Mouse (Mus musculus): ENCODE data around the gene Gas2l2. TPM values are rescaled to one million over a fixed set of nuclear protein-coding genes. Genes with fewer than 3 reads are reported as not detected.

Gene Gas2l2
- polyA plus RNA-seq, 1 experiment from 2014 or later: 0.08 TPM

- 73% methylated on average over 10 of the region's 10 CpGs for WGBS
- H3K27ac ChIP-seq (ENCODE audit: low read depth, low read length): no peak overlapping the region
- H3K4me1 ChIP-seq (ENCODE audit: control insufficient read depth, insufficient read depth, low read length): peaks cover 8% of the 10 kb centered on the region; the same call in 1 of the 2 replicates
- H3K36me3 ChIP-seq (ENCODE audit: control insufficient read depth, insufficient read depth, low read length): no peaks in the 10 kb centered on the region
- no peaks in the 10 kb centered on the region for H3K9me3 ChIP-seq (ENCODE audit: control insufficient read depth, low read length)
- H3K4me2 ChIP-seq (ENCODE audit: low read depth): no peak overlapping the region
- H3K9ac ChIP-seq (ENCODE audit: low read length): no peak overlapping the region
- H3K4me3 ChIP-seq (ENCODE audit: low read depth, low read length): no peak overlapping the region
- peaks cover 30% of the 10 kb centered on the region for H3K27me3 ChIP-seq (ENCODE audit: control insufficient read depth, insufficient read depth, low read length)
- ATAC-seq (ENCODE audit: insufficient read depth, low FRiP score, low TSS enrichment) (no peak), DNase-seq (ENCODE audit: low spot score) (no peak)
These were observed 32.3 kb upstream of the Gas2l2 start for GRCm38 (mm10) chr11:83461462-83462027.

GRCm38 (mm10) chr11:83457912-83458601 lies 28.8 kb upstream of the Gas2l2 start:
- DNase-seq (ENCODE audit: low spot score) (no peak), ATAC-seq (ENCODE audit: insufficient read depth, low FRiP score, low TSS enrichment) (no peak)
- Histone ChIP-seq H3K9me3 (ENCODE audit: control insufficient read depth, low read length) (no peaks in the 10 kb centered on the region), H3K27ac (ENCODE audit: low read depth, low read length) (no peak overlapping the region), H3K36me3 (ENCODE audit: control insufficient read depth, insufficient read depth, low read length) (no peaks in the 10 kb centered on the region), H3K27me3 (ENCODE audit: control insufficient read depth, insufficient read depth, low read length) (peaks cover 15% of the 10 kb centered on the region), H3K4me1 (ENCODE audit: control insufficient read depth, insufficient read depth, low read length) (peaks cover 6% of the 10 kb centered on the region; the same call in 1 of the 2 replicates), H3K4me3 (ENCODE audit: low read depth, low read length) (no peak overlapping the region), H3K4me2 (ENCODE audit: low read depth) (no peak overlapping the region), H3K9ac (ENCODE audit: low read length) (no peak overlapping the region)
- WGBS: 66% methylated on average over 9 of the region's 9 CpGs

DNA sequence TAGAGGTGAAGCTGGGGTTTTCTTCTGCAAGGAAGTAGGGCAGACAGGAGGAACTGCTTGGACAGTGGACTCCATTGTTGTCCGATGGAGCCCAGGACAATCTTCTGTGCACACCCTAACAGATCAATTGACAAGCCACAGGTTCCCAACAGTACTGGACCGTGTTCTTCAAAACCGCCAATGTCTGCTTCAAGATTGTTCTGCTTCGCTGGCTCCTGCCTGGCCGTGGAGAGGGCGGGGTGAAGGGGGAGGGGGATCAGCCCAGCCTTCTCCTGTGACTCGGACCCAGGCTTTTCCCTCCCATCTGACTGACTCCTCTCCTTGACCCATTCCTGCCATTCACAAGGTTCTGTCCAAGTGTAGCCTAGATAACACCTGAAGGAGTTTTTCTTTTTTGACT lies 28.0 kb upstream of the Gas2l2 start:
- no peaks in the 10 kb centered on the region for H3K9me3 ChIP-seq (ENCODE audit: control insufficient read depth, low read length)
- H3K4me1 ChIP-seq (ENCODE audit: control insufficient read depth, insufficient read depth, low read length): peaks cover under 1% of the 10 kb centered on the region; the same call in 1 of the 2 replicates
- ATAC-seq (ENCODE audit: insufficient read depth, low FRiP score, low TSS enrichment) (no peak), DNase-seq (ENCODE audit: low spot score) (no peak)
- no peak overlapping the region for H3K4me2 ChIP-seq (ENCODE audit: low read depth)
- no peak overlapping the region for H3K9ac ChIP-seq (ENCODE audit: low read length)
- no peaks in the 10 kb centered on the region for H3K36me3 ChIP-seq (ENCODE audit: control insufficient read depth, insufficient read depth, low read length)
- H3K4me3 ChIP-seq (ENCODE audit: low read depth, low read length): no peak overlapping the region
- WGBS: 42% methylated on average over 7 of the region's 7 CpGs
- peaks cover 7% of the 10 kb centered on the region for H3K27me3 ChIP-seq (ENCODE audit: control insufficient read depth, insufficient read depth, low read length)
- H3K27ac ChIP-seq (ENCODE audit: low read depth, low read length): no peak overlapping the region

- Histone ChIP-seq H3K36me3 (ENCODE audit: control insufficient read depth, insufficient read depth, low read length) (no peaks in the 10 kb centered on the region), H3K9ac (ENCODE audit: low read length) (no peak overlapping the region), H3K9me3 (ENCODE audit: control insufficient read depth, low read length) (no peaks in the 10 kb centered on the region), H3K27me3 (ENCODE audit: control insufficient read depth, insufficient read depth, low read length) (no peaks in the 10 kb centered on the region), H3K4me2 (ENCODE audit: low read depth) (no peak overlapping the region), H3K4me1 (ENCODE audit: control insufficient read depth, insufficient read depth, low read length) (no peaks in the 10 kb centered on the region), H3K27ac (ENCODE audit: low read depth, low read length) (no peak overlapping the region), H3K4me3 (ENCODE audit: low read depth, low read length) (no peak overlapping the region)
- 77% methylated on average over 3 of the region's 3 CpGs for WGBS
- DNase-seq (ENCODE audit: low spot score) (no peak), ATAC-seq (ENCODE audit: insufficient read depth, low FRiP score, low TSS enrichment) (no peak)
These were observed 26.4 kb upstream of the Gas2l2 start for GRCm38 (mm10) chr11:83455608-83456007.

DNA sequence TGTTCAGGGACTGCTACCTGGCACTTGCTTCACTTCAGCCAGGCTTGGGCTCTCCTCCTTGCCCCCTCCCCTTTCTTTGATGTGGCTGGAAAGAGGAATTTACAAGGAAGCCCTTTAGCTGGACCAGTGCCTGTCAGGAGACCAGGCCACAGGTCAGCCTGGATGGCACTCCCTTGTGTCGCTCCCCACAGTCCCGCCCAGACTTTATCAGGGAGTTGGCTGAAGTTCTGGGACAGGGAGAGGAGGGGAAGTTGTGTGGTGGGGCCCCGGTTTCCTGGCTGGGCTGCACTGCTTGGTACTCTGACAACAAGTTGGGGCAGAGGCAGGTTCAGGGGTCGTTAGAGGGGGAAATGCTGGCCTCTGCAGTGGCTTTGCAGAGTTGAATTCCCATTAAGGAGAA lies 25.3 kb upstream of the Gas2l2 start:
- H3K9ac ChIP-seq (ENCODE audit: low read length): no peak overlapping the region
- H3K9me3 ChIP-seq (ENCODE audit: control insufficient read depth, low read length): no peaks in the 10 kb centered on the region
- ATAC-seq (ENCODE audit: insufficient read depth, low FRiP score, low TSS enrichment) (no peak), DNase-seq (ENCODE audit: low spot score) (no peak)
- no peak overlapping the region for H3K4me3 ChIP-seq (ENCODE audit: low read depth, low read length)
- no peak overlapping the region for H3K27ac ChIP-seq (ENCODE audit: low read depth, low read length)
- 14% methylated on average over 4 of the region's 4 CpGs for WGBS
- H3K4me1 ChIP-seq (ENCODE audit: control insufficient read depth, insufficient read depth, low read length): 0 out of 2 replicates have a peak, but pooled peaks cover under 1% of the 10 kb centered on the region
- no peaks in the 10 kb centered on the region for H3K36me3 ChIP-seq (ENCODE audit: control insufficient read depth, insufficient read depth, low read length)
- no peaks in the 10 kb centered on the region for H3K27me3 ChIP-seq (ENCODE audit: control insufficient read depth, insufficient read depth, low read length)
- H3K4me2 ChIP-seq (ENCODE audit: low read depth): no peak overlapping the region

- H3K4me3 ChIP-seq (ENCODE audit: low read depth, low read length): no peak overlapping the region
- no peak for ATAC-seq (ENCODE audit: insufficient read depth, low FRiP score, low TSS enrichment)
- no peaks in the 10 kb centered on the region for H3K27me3 ChIP-seq (ENCODE audit: control insufficient read depth, insufficient read depth, low read length)
- no peak for DNase-seq (ENCODE audit: low spot score)
- no peak overlapping the region for H3K9ac ChIP-seq (ENCODE audit: low read length)
- no peak overlapping the region for H3K27ac ChIP-seq (ENCODE audit: low read depth, low read length)
- no peak overlapping the region for H3K4me2 ChIP-seq (ENCODE audit: low read depth)
- WGBS: 85% methylated on average over 10 of the region's 10 CpGs
- no peaks in the 10 kb centered on the region for H3K9me3 ChIP-seq (ENCODE audit: control insufficient read depth, low read length)
- H3K36me3 ChIP-seq (ENCODE audit: control insufficient read depth, insufficient read depth, low read length): no peaks in the 10 kb centered on the region
- 0 out of 2 replicates have a peak, but pooled peaks cover 2% of the 10 kb centered on the region for H3K4me1 ChIP-seq (ENCODE audit: control insufficient read depth, insufficient read depth, low read length)
These were observed 22.0 kb upstream of the Gas2l2 start for GRCm38 (mm10) chr11:83451281-83451680.

DNA sequence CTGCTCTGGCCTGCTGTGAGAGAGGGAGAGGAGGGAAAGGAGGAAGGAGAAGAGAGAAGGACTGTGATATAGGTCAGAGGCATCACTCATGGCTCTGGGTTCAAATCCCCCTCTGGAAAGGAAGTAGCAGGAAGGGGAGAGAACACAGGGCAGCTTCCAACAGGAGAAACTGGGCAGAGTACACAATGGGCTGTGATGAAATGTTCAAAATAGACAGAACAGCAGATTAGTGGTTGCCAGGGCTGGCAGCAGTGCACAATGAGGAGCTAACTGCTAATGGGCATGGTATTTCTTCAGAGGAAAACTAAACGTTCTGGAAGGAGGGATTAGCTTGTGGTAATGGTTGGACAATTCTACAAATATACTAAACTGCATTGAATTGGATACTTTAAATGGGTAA lies 21.3 kb upstream of the Gas2l2 start:
- no peak for DNase-seq (ENCODE audit: low spot score)
- WGBS: 50% methylated on average over 1 of the region's 1 CpGs
- Histone ChIP-seq H3K9ac (ENCODE audit: low read length) (no peak overlapping the region), H3K4me2 (ENCODE audit: low read depth) (no peak overlapping the region), H3K4me1 (ENCODE audit: control insufficient read depth, insufficient read depth, low read length) (0 out of 2 replicates have a peak, but pooled peaks cover 2% of the 10 kb centered on the region), H3K27ac (ENCODE audit: low read depth, low read length) (no peak overlapping the region), H3K4me3 (ENCODE audit: low read depth, low read length) (no peak overlapping the region), H3K36me3 (ENCODE audit: control insufficient read depth, insufficient read depth, low read length) (no peaks in the 10 kb centered on the region), H3K27me3 (ENCODE audit: control insufficient read depth, insufficient read depth, low read length) (peaks cover under 1% of the 10 kb centered on the region; the same call in 1 of the 2 replicates), H3K9me3 (ENCODE audit: control insufficient read depth, low read length) (no peaks in the 10 kb centered on the region)
- no peak for ATAC-seq (ENCODE audit: insufficient read depth, low FRiP score, low TSS enrichment)

DNA sequence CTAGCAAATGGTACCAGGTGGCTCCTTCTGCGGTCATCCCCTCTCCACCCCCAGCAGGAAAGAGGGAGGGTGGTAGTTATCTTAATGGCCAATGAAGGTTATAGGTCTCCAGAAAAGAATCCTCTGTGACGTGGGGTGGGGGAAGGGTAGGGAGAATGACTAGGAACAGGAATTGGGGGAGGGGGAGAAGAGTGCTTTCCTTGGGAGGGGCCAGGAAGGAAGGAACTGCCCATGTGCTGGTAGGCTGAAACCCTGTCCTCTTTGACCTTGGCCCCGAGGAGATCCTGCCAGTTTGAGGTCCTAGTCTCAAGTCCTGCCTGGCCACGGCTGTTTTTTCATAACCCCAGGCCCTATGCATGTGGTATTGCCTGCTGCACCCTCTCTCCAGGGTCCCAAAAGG lies 20.0 kb upstream of the Gas2l2 start:
- 48% methylated on average over 4 of the region's 4 CpGs for WGBS
- 0 out of 2 replicates have a peak, but pooled peaks cover 2% of the 10 kb centered on the region for H3K4me1 ChIP-seq (ENCODE audit: control insufficient read depth, insufficient read depth, low read length)
- H3K9ac ChIP-seq (ENCODE audit: low read length): no peak overlapping the region
- H3K9me3 ChIP-seq (ENCODE audit: control insufficient read depth, low read length): no peaks in the 10 kb centered on the region
- H3K4me3 ChIP-seq (ENCODE audit: low read depth, low read length): no peak overlapping the region
- no peaks in the 10 kb centered on the region for H3K36me3 ChIP-seq (ENCODE audit: control insufficient read depth, insufficient read depth, low read length)
- no peak for ATAC-seq (ENCODE audit: insufficient read depth, low FRiP score, low TSS enrichment)
- H3K27ac ChIP-seq (ENCODE audit: low read depth, low read length): no peak overlapping the region
- peaks cover 13% of the 10 kb centered on the region for H3K27me3 ChIP-seq (ENCODE audit: control insufficient read depth, insufficient read depth, low read length)
- DNase-seq (ENCODE audit: low spot score): no peak
- H3K4me2 ChIP-seq (ENCODE audit: low read depth): no peak overlapping the region

DNA sequence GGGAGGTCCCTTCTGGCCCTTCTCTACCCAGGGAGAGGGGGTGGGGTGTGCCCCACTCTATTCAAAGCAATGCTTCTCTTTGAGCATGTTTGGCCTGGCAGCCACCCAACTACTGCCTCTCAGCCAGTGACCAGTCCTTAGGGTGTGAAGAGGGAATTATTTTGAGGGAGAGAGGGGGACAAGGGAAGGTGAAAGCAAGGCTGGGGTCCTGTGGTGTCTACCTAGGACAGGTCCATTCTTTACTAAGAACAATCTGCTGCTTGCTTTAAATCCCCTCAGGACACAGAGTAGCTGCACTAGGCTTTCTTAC lies 19.6 kb upstream of the Gas2l2 start:
- Histone ChIP-seq H3K4me1 (ENCODE audit: control insufficient read depth, insufficient read depth, low read length) (0 out of 2 replicates have a peak, but pooled peaks cover 2% of the 10 kb centered on the region), H3K36me3 (ENCODE audit: control insufficient read depth, insufficient read depth, low read length) (no peaks in the 10 kb centered on the region), H3K4me2 (ENCODE audit: low read depth) (no peak overlapping the region), H3K9ac (ENCODE audit: low read length) (no peak overlapping the region), H3K9me3 (ENCODE audit: control insufficient read depth, low read length) (no peaks in the 10 kb centered on the region), H3K27ac (ENCODE audit: low read depth, low read length) (no peak overlapping the region), H3K27me3 (ENCODE audit: control insufficient read depth, insufficient read depth, low read length) (peaks cover 16% of the 10 kb centered on the region), H3K4me3 (ENCODE audit: low read depth, low read length) (no peak overlapping the region)
- ATAC-seq (ENCODE audit: insufficient read depth, low FRiP score, low TSS enrichment): no peak
- no peak for DNase-seq (ENCODE audit: low spot score)
